Mouse (Mus musculus) kidney, postnatal 0 days (tissue): ENCODE measurements at regions not wholly inside any gene's neighbourhood (a gene's known extent, or its start where the extent isn't known, plus 50 kb on each side); places are given as distances from the start of the nearest gene placed in this dataset.

Experiments
- ATAC-seq: fragments of 200-750 bp; cut with Nextera tagmentation; replicated peaks from 2 replicates; pipeline ENCODE4 v1.8.0; 2017; ENCODE audit warnings: low read depth, moderate number of reproducible peaks, moderate TSS enrichment, moderate library complexity; ENCODE audit not compliant: low FRiP score
- DNase-seq: peaks from one replicate; pipeline ENCODE4 v3.0.0-alpha.2; 2016; ENCODE audit warnings: low spot score
- H3K27ac ChIP-seq: fragments of 300-500 bp; sonication (generic); 2 replicates; pipeline ENCODE4 v1.5.1; 2014; ENCODE audit warnings: mild to moderate bottlenecking
- H3K27me3 ChIP-seq: fragments of 300-500 bp; sonication (generic); 2 replicates; pipeline ENCODE4 v1.6.1; 2014; ENCODE audit warnings: low read length, mixed read lengths; ENCODE audit not compliant: insufficient read depth
- H3K36me3 ChIP-seq: fragments of 300-500 bp; sonication (generic); 2 replicates; pipeline ENCODE4 v1.6.1; 2014; ENCODE audit warnings: low read length, mixed read lengths; ENCODE audit not compliant: insufficient read depth
- H3K4me1 ChIP-seq: fragments of 300-500 bp; sonication (generic); replicated peaks from 2 replicates; pipeline ENCODE4 v1.6.1; 2014; ENCODE audit warnings: antibody characterized with exemption, low read length, mixed read lengths; ENCODE audit not compliant: insufficient read depth
- H3K4me2 ChIP-seq: fragments of 300-500 bp; sonication (generic); 2 replicates; pipeline ENCODE4 v1.6.1; 2014; ENCODE audit warnings: mild to moderate bottlenecking, low read length, moderate library complexity, mixed read lengths
- H3K4me3 ChIP-seq: fragments of 300-500 bp; sonication (generic); replicated peaks from 2 replicates; pipeline ENCODE4 v1.5.1; 2014; ENCODE audit warnings: low read depth, low read length
- H3K9ac ChIP-seq: fragments of 300-500 bp; sonication (generic); 2 replicates; pipeline ENCODE4 v1.6.1; 2014; ENCODE audit warnings: low read depth, low read length
- H3K9me3 ChIP-seq: fragments of 300-500 bp; sonication (generic); replicated peaks from 2 replicates; pipeline ENCODE4 v1.6.1; 2016; ENCODE audit warnings: low read length, inconsistent platforms, mixed read lengths
- CTCF ChIP-seq: IDR thresholded peaks from 2 replicates; pipeline ENCODE4 v1.5.1; 2016; ENCODE audit warnings: antibody characterized with exemption, low read depth, mild to moderate bottlenecking, moderate library complexity
- WGBS: fragments of 180-500 bp; shearing (Covaris S2); extraction: QIAGEN DNeasy Blood & Tissue Kit; methylation state at CpG from one replicate; pipeline ENCODE4 v1.1.7; 2014; 5-methylcytosine and 5-hydroxymethylcytosine counted together

GRCm38 (mm10) chr5:119373774-119374700 lies 296.4 kb upstream of the Tbx3 start:
- no peaks in the 10 kb centered on the region for H3K36me3 ChIP-seq
- H3K9ac ChIP-seq = no peak overlapping the region
- no peaks in the 10 kb centered on the region for H3K4me1 ChIP-seq
- H3K4me2 ChIP-seq = no peak overlapping the region
- no peak for ATAC-seq
- WGBS = 79% methylated on average over 24 of the region's 24 CpGs
- H3K9me3 ChIP-seq = no peaks in the 10 kb centered on the region
- no peak for DNase-seq
- no peaks in the 10 kb centered on the region for H3K27me3 ChIP-seq
- no peak for TF ChIP-seq CTCF
- H3K27ac ChIP-seq = no peak overlapping the region
- no peak overlapping the region for H3K4me3 ChIP-seq

GRCm38 (mm10) chr5:119374861-119375260 lies 295.6 kb upstream of the Tbx3 start:
- Histone ChIP-seq H3K9me3 (no peaks in the 10 kb centered on the region), H3K27ac (no peak overlapping the region), H3K27me3 (no peaks in the 10 kb centered on the region), H3K9ac (no peak overlapping the region), H3K4me2 (no peak overlapping the region), H3K4me3 (no peak overlapping the region), H3K4me1 (no peaks in the 10 kb centered on the region), H3K36me3 (no peaks in the 10 kb centered on the region)
- DNase-seq (no peak), ATAC-seq (no peak)
- TF ChIP-seq CTCF = no peak
- WGBS = 81% methylated on average over 3 of the region's 3 CpGs

DNA sequence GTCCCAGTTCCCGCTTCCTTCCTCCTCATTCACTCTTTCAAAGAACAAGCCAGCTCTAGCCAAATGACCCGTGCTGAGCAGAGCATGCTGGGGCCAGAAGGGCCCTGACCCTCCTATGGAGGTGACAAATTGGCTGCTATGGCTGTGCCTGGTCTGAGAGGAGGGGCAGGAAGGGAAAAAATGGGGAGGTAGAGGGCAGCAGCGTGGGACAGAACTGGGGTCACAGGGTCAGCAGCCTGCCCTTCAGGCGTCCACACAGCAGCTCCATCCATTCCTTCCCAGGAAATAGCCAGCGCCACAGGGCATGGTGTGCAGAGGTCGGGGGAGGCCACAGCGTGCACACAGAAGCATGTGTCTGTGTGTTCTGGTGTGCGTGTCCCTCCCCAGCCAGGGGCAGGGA lies 292.2 kb upstream of the Tbx3 start:
- no peaks in the 10 kb centered on the region for H3K4me1 ChIP-seq
- no peak overlapping the region for H3K4me3 ChIP-seq
- no peaks in the 10 kb centered on the region for H3K27me3 ChIP-seq
- WGBS = 35% methylated on average over 8 of the region's 8 CpGs
- no peak overlapping the region for H3K27ac ChIP-seq
- H3K36me3 ChIP-seq = no peaks in the 10 kb centered on the region
- H3K9me3 ChIP-seq = 0 out of 2 replicates have a peak, but pooled peaks cover 7% of the 10 kb centered on the region
- ATAC-seq (no peak), DNase-seq (no peak)
- no peak for TF ChIP-seq CTCF
- H3K9ac ChIP-seq = no peak overlapping the region
- H3K4me2 ChIP-seq = no peak overlapping the region

DNA sequence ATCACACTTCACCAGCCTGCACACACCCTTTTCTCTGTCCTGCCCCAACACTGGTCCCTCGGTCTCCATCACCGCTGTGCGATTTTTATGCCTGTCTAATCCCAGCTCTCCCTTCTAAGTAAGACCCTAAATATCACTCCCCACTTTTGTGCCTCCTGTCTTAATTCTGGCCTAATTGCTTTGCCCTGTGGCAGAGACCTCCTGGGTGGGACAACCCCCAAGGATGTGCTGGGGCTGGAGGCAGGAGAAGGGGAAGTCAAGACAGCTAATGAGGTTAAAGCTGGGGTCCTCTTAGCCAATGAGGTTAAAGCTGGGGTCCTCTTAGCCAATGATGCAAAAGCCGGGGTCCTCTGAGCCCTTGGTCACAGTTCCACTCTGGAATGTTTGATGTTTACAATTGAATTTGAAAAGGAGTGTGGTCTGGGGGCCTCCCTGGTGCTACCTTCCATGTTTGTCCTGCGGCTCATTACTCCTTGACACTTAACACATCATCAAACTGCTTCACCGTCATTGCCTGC lies 290.5 kb upstream of the Tbx3 start:
- no peak overlapping the region for H3K9ac ChIP-seq
- ATAC-seq = no peak
- no peak overlapping the region for H3K4me3 ChIP-seq
- H3K27me3 ChIP-seq = no peaks in the 10 kb centered on the region
- DNase-seq = no peak
- H3K4me1 ChIP-seq = no peaks in the 10 kb centered on the region
- no peak overlapping the region for H3K27ac ChIP-seq
- 62% methylated on average over 6 of the region's 6 CpGs for WGBS
- H3K36me3 ChIP-seq = no peaks in the 10 kb centered on the region
- H3K4me2 ChIP-seq = no peak overlapping the region
- TF ChIP-seq CTCF = no peak
- H3K9me3 ChIP-seq = 0 out of 2 replicates have a peak, but pooled peaks cover 7% of the 10 kb centered on the region

DNA sequence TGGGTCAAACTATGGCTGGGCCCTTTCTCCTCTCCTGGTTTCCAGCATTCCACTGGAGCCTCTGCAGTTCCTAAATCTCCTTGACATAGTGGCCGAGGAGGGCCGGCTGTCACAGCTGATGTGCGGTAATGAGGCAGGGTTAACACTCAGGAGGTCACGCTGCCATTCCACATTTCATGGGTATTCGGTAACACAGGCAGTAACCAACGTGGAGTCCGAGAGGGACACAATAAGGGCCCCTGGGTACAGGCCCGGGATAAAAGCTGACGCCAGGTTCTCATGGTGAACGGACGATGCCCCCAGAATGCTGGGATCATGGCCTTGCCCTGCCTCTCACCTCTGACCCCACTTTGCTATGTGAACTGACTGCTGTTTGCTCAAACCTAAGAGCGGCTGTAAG lies 289.0 kb upstream of the Tbx3 start:
- Histone ChIP-seq H3K27me3 (no peaks in the 10 kb centered on the region), H3K27ac (no peak overlapping the region), H3K9ac (no peak overlapping the region), H3K4me1 (no peaks in the 10 kb centered on the region), H3K4me2 (no peak overlapping the region), H3K9me3 (0 out of 2 replicates have a peak, but pooled peaks cover 7% of the 10 kb centered on the region), H3K4me3 (no peak overlapping the region), H3K36me3 (no peaks in the 10 kb centered on the region)
- 49% methylated on average over 12 of the region's 12 CpGs for WGBS
- DNase-seq (no peak), ATAC-seq (no peak)
- TF ChIP-seq CTCF = no peak

DNA sequence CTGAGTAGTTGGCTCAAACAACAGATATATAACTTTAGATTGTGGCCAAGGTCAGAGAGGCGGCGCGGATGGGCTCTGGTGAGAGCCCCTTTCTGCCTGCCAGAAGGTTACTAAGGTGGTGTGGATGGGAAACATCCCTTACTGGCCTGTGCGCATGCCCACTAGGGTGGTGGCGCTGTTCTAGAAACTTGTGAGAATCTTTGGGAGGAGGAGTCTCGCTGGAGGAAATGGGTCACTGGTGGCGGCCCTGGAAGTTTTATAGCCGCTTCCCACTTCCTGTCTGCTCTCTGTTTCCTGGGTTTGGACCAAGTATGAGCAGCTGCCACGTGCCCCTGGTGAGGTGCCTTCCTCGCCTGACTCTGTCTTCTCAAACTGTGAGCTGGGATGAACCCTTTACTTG lies 285.0 kb upstream of the Tbx3 start:
- 79% methylated on average over 10 of the region's 10 CpGs for WGBS
- Histone ChIP-seq H3K4me3 (no peak overlapping the region), H3K27ac (no peak overlapping the region), H3K4me2 (no peak overlapping the region), H3K9me3 (0 out of 2 replicates have a peak, but pooled peaks cover 7% of the 10 kb centered on the region), H3K9ac (no peak overlapping the region), H3K27me3 (no peaks in the 10 kb centered on the region), H3K36me3 (no peaks in the 10 kb centered on the region), H3K4me1 (no peaks in the 10 kb centered on the region)
- no peak for DNase-seq
- no peak for TF ChIP-seq CTCF
- ATAC-seq = no peak
